Mouse (Mus musculus): ENCODE data around the gene Klf16. TPM values are rescaled to one million over a fixed set of nuclear protein-coding genes. Genes with fewer than 3 reads are reported as not detected.

The Klf16 gene
- total and polyA plus RNA-seq, 3 experiments: 4.0 to 5.5 (median 4.4) TPM

- TF ChIP-seq EP300 (IDR thresholded peaks at IDR 0.05; ENCODE audit: insufficient read depth, low read depth, low read length): peak; percentile 91
- no peak for TF ChIP-seq CTCF (IDR thresholded peaks at IDR 0.05)
- peak; percentile 91 for TF ChIP-seq POLR2A (IDR thresholded peaks at IDR 0.05; ENCODE audit: insufficient read depth, low read depth, low read length)
- Histone ChIP-seq H3K4me3 (peak overlapping the region; percentile 78), H3K9ac (ENCODE audit: low read depth, low read length) (peak overlapping the region; percentile 54), H3K27ac (peak overlapping the region; percentile 91), H3K36me3 (ENCODE audit: control insufficient read depth, insufficient read depth, low read length) (no peaks in the 10 kb centered on the region), H3K27me3 (ENCODE audit: control insufficient read depth, insufficient read depth, low read length) (no peaks in the 10 kb centered on the region), H3K79me2 (replicated peaks; ENCODE audit: control insufficient read depth, insufficient read depth, low read length) (no peaks in the 10 kb centered on the region), H3K4me1 (ENCODE audit: control insufficient read depth, insufficient read depth, low read length) (peaks cover 7% of the 10 kb centered on the region; the same call in 1 of the 2 replicates)
- WGBS: under 1% methylated on average over 64 of the region's 64 CpGs
- DNase-seq: peak; percentile 99
- intact Hi-C loops (cut with DNase I): loop anchor here (2.0 kb wide), 2 partner anchors 17 to 45 kb away; partner anchors contain the start of gene Klf16
Observed at GRCm38 (mm10) chr10:80621940-80622660, 45.0 kb upstream of the Klf16 start.

GRCm38 (mm10) chr10:80621690-80621939, 44.5 kb upstream of the Klf16 start:
- Histone ChIP-seq H3K9ac (ENCODE audit: low read depth, low read length) (no peak overlapping the region), H3K27ac (peak overlapping the region; percentile 91), H3K27me3 (ENCODE audit: control insufficient read depth, insufficient read depth, low read length) (no peaks in the 10 kb centered on the region), H3K4me1 (ENCODE audit: control insufficient read depth, insufficient read depth, low read length) (peaks cover 7% of the 10 kb centered on the region; the same call in 1 of the 2 replicates), H3K36me3 (ENCODE audit: control insufficient read depth, insufficient read depth, low read length) (no peaks in the 10 kb centered on the region), H3K4me3 (peak overlapping the region; percentile 78), H3K79me2 (replicated peaks; ENCODE audit: control insufficient read depth, insufficient read depth, low read length) (no peaks in the 10 kb centered on the region)
- intact Hi-C loops (cut with DNase I): loop anchor here (2.0 kb wide), 1 partner anchor 17 kb away; no protein-coding TSS in a partner anchor
- 1% methylated on average over 9 of the region's 9 CpGs for WGBS
- DNase-seq: no peak
- 0 out of 2 replicates have a peak, but pooled peaks have one; percentile 4 for TF ChIP-seq CTCF (IDR thresholded peaks at IDR 0.05)
- TF ChIP-seq POLR2A (IDR thresholded peaks at IDR 0.05; ENCODE audit: insufficient read depth, low read depth, low read length): no peak
- TF ChIP-seq EP300 (IDR thresholded peaks at IDR 0.05; ENCODE audit: insufficient read depth, low read depth, low read length): no peak

GRCm38 (mm10) chr10:80620796-80621689, 43.9 kb upstream of the Klf16 start:
- Histone ChIP-seq H3K27ac (peak overlapping the region; percentile 91), H3K4me1 (ENCODE audit: control insufficient read depth, insufficient read depth, low read length) (peaks cover 5% of the 10 kb centered on the region; the same call in 1 of the 2 replicates), H3K4me3 (peak overlapping the region; percentile 78), H3K27me3 (ENCODE audit: control insufficient read depth, insufficient read depth, low read length) (no peaks in the 10 kb centered on the region), H3K79me2 (replicated peaks; ENCODE audit: control insufficient read depth, insufficient read depth, low read length) (no peaks in the 10 kb centered on the region), H3K36me3 (ENCODE audit: control insufficient read depth, insufficient read depth, low read length) (no peaks in the 10 kb centered on the region), H3K9ac (ENCODE audit: low read depth, low read length) (no peak overlapping the region)
- 58% methylated on average over 16 of the region's 16 CpGs for WGBS
- intact Hi-C loops (cut with DNase I): loop anchor here (2.0 kb wide), 1 partner anchor 16 kb away; no protein-coding TSS in a partner anchor
- no peak for DNase-seq
- TF ChIP-seq POLR2A (IDR thresholded peaks at IDR 0.05; ENCODE audit: insufficient read depth, low read depth, low read length) (no peak), CTCF (IDR thresholded peaks at IDR 0.05) (no peak), EP300 (IDR thresholded peaks at IDR 0.05; ENCODE audit: insufficient read depth, low read depth, low read length) (no peak)

GRCm38 (mm10) chr10:80620365-80620764, 43.2 kb upstream of the Klf16 start:
- intact Hi-C loops (cut with DNase I): loop anchor here (2.0 kb wide), 1 partner anchor 16 kb away; no protein-coding TSS in a partner anchor
- DNase-seq: no peak
- Histone ChIP-seq H3K4me1 (ENCODE audit: control insufficient read depth, insufficient read depth, low read length) (peaks cover 4% of the 10 kb centered on the region; the same call in 1 of the 2 replicates), H3K27me3 (ENCODE audit: control insufficient read depth, insufficient read depth, low read length) (no peaks in the 10 kb centered on the region), H3K36me3 (ENCODE audit: control insufficient read depth, insufficient read depth, low read length) (no peaks in the 10 kb centered on the region), H3K79me2 (replicated peaks; ENCODE audit: control insufficient read depth, insufficient read depth, low read length) (no peaks in the 10 kb centered on the region), H3K27ac (no peak overlapping the region), H3K4me3 (no peak overlapping the region), H3K9ac (ENCODE audit: low read depth, low read length) (no peak overlapping the region)
- no peak for TF ChIP-seq EP300 (IDR thresholded peaks at IDR 0.05; ENCODE audit: insufficient read depth, low read depth, low read length)
- no peak for TF ChIP-seq POLR2A (IDR thresholded peaks at IDR 0.05; ENCODE audit: insufficient read depth, low read depth, low read length)
- no peak for TF ChIP-seq CTCF (IDR thresholded peaks at IDR 0.05)
- 85% methylated on average over 9 of the region's 9 CpGs for WGBS

- Histone ChIP-seq H3K27ac (no peak overlapping the region), H3K79me2 (replicated peaks; ENCODE audit: control insufficient read depth, insufficient read depth, low read length) (no peaks in the 10 kb centered on the region), H3K4me3 (no peak overlapping the region), H3K4me1 (ENCODE audit: control insufficient read depth, insufficient read depth, low read length) (peaks cover 2% of the 10 kb centered on the region; the same call in 1 of the 2 replicates), H3K27me3 (ENCODE audit: control insufficient read depth, insufficient read depth, low read length) (no peaks in the 10 kb centered on the region), H3K9ac (ENCODE audit: low read depth, low read length) (no peak overlapping the region), H3K36me3 (ENCODE audit: control insufficient read depth, insufficient read depth, low read length) (no peaks in the 10 kb centered on the region)
- intact Hi-C loops (cut with DNase I): loop anchor here (2.0 kb wide), 1 partner anchor 15 kb away; no protein-coding TSS in a partner anchor
- TF ChIP-seq EP300 (IDR thresholded peaks at IDR 0.05; ENCODE audit: insufficient read depth, low read depth, low read length) (no peak), CTCF (IDR thresholded peaks at IDR 0.05) (no peak), POLR2A (IDR thresholded peaks at IDR 0.05; ENCODE audit: insufficient read depth, low read depth, low read length) (no peak)
- WGBS: 49% methylated on average over 8 of the region's 8 CpGs
- no peak for DNase-seq
Observed at GRCm38 (mm10) chr10:80619465-80620244, 42.5 kb upstream of the Klf16 start.

Measured in heart, adult 2 months (tissue).